Mouse (Mus musculus) thymus, adult 2 months (tissue): Measurements from ENCODE around the gene Phf1. TPM values are rescaled to one million over a fixed set of nuclear protein-coding genes. Genes with fewer than 3 reads are reported as not detected.

Experiments
- DNase-seq: peaks from one replicate; pipeline ENCODE4 v3.0.0; 2021
- H3K27ac ChIP-seq: fragments of 200-500 bp; 2 replicates; pipeline ENCODE4 v1.5.1; 2012; ENCODE audit warnings: low read length, control low read depth; ENCODE audit not compliant: control insufficient read depth, insufficient read depth
- H3K27me3 ChIP-seq: fragments of 200-500 bp; 2 replicates; pipeline ENCODE4 v1.6.1; 2012; ENCODE audit warnings: mild to moderate bottlenecking, low read length, moderate library complexity, mixed read lengths; ENCODE audit not compliant: control insufficient read depth, insufficient read depth
- H3K36me3 ChIP-seq: fragments of 200-500 bp; 2 replicates; pipeline ENCODE4 v1.6.1; 2012; ENCODE audit warnings: mild to moderate bottlenecking, low read length, moderate library complexity; ENCODE audit not compliant: control insufficient read depth, insufficient read depth
- H3K4me1 ChIP-seq: fragments of 200-500 bp; replicated peaks from 2 replicates; pipeline ENCODE4 v1.6.1; 2012; ENCODE audit warnings: low read length; ENCODE audit not compliant: control insufficient read depth, insufficient read depth
- H3K4me3 ChIP-seq: fragments of 200-500 bp; 2 replicates; pipeline ENCODE4 v1.5.1; 2012; ENCODE audit warnings: mild to moderate bottlenecking, low read length, control low read depth, moderate library complexity; ENCODE audit not compliant: control insufficient read depth, insufficient read depth
- CTCF ChIP-seq: fragments of 200-500 bp; IDR thresholded peaks from 2 replicates; pipeline ENCODE4 v1.5.1; 2012; ENCODE audit warnings: mild to moderate bottlenecking, control low read depth, low read length, moderate library complexity, borderline replicate concordance; ENCODE audit not compliant: control insufficient read depth, poor library complexity, insufficient read depth; ENCODE audit errors: extremely low read depth
- POLR2A ChIP-seq: fragments of 200-500 bp; IDR thresholded peaks from 2 replicates; pipeline ENCODE4 v1.6.1; 2012; ENCODE audit warnings: mild to moderate bottlenecking, low read length, control low read depth, moderate library complexity; ENCODE audit not compliant: control insufficient read depth, poor library complexity, insufficient read depth; ENCODE audit errors: extremely low read depth
- WGBS: fragments of 180-500 bp; shearing (Covaris S2); methylation state at CpG from one replicate; pipeline ENCODE4 v1.1.7; 2018; 5-methylcytosine and 5-hydroxymethylcytosine counted together
- polyA plus RNA-seq: library from polyadenylated mRNA; depleted of rRNA; stranded (reverse); fragments of >200 nt; gene quantifications from 2 replicates; pipeline ENCODE4 v1.2.3, GENCODE M21; 2012

The Phf1 gene
- polyA plus RNA-seq, 1 experiment, result 132 TPM

- no peaks in the 10 kb centered on the region for H3K36me3 ChIP-seq
- peaks cover 19% of the 10 kb centered on the region for H3K4me1 ChIP-seq
- H3K27ac ChIP-seq, result no peak overlapping the region
- WGBS, result 65% methylated on average over 13 of the region's 13 CpGs
- TF ChIP-seq CTCF, result no peak
- no peak for TF ChIP-seq POLR2A
- H3K4me3 ChIP-seq, result peak overlapping the region; percentile 28
- peaks cover 10% of the 10 kb centered on the region; the same call in 1 of the 2 replicates for H3K27me3 ChIP-seq
- DNase-seq, result no peak
Measured at GRCm38 (mm10) chr17:26945824-26946495, 13.1 kb downstream of the Phf1 start.

- peaks cover 20% of the 10 kb centered on the region for H3K4me1 ChIP-seq
- DNase-seq, result no peak
- H3K4me3 ChIP-seq, result peak overlapping the region; percentile 28
- WGBS, result 3% methylated on average over 37 of the region's 37 CpGs
- H3K36me3 ChIP-seq, result no peaks in the 10 kb centered on the region
- TF ChIP-seq CTCF (no peak), POLR2A (no peak)
- peaks cover 10% of the 10 kb centered on the region; the same call in 1 of the 2 replicates for H3K27me3 ChIP-seq
- no peak overlapping the region for H3K27ac ChIP-seq
Measured at GRCm38 (mm10) chr17:26946567-26946966, 13.7 kb downstream of the Phf1 start.

- 88% methylated on average over 12 of the region's 12 CpGs for WGBS
- peaks cover 27% of the 10 kb centered on the region for H3K4me1 ChIP-seq
- no peaks in the 10 kb centered on the region for H3K36me3 ChIP-seq
- H3K4me3 ChIP-seq, result no peak overlapping the region
- H3K27ac ChIP-seq, result no peak overlapping the region
- TF ChIP-seq POLR2A (no peak), CTCF (no peak)
- DNase-seq, result no peak
- peaks cover 10% of the 10 kb centered on the region; the same call in 1 of the 2 replicates for H3K27me3 ChIP-seq
Measured at GRCm38 (mm10) chr17:26947231-26948100, 14.6 kb downstream of the Phf1 start.

GRCm38 (mm10) chr17:26948316-26949050 is 15.6 kb downstream of the Phf1 start:
- H3K4me1 ChIP-seq, result peaks cover 30% of the 10 kb centered on the region
- H3K27ac ChIP-seq, result no peak overlapping the region
- DNase-seq, result no peak
- WGBS, result 2% methylated on average over 68 of the region's 87 CpGs
- peaks cover 10% of the 10 kb centered on the region; the same call in 1 of the 2 replicates for H3K27me3 ChIP-seq
- no peaks in the 10 kb centered on the region for H3K36me3 ChIP-seq
- peak overlapping the region; percentile 35 for H3K4me3 ChIP-seq
- no peak for TF ChIP-seq POLR2A
- TF ChIP-seq CTCF, result no peak

GRCm38 (mm10) chr17:26949051-26949577 is 16.3 kb downstream of the Phf1 start:
- no peak overlapping the region for H3K4me3 ChIP-seq
- H3K27ac ChIP-seq, result no peak overlapping the region
- WGBS, result 25% methylated on average over 14 of the region's 14 CpGs
- no peaks in the 10 kb centered on the region for H3K36me3 ChIP-seq
- DNase-seq, result no peak
- peaks cover 30% of the 10 kb centered on the region for H3K4me1 ChIP-seq
- TF ChIP-seq POLR2A (no peak), CTCF (peak; percentile 56; the same call in 1 of the 2 replicates)
- peaks cover 10% of the 10 kb centered on the region; the same call in 1 of the 2 replicates for H3K27me3 ChIP-seq

GRCm38 (mm10) chr17:26949866-26950265 is 17.0 kb downstream of the Phf1 start:
- peaks cover 30% of the 10 kb centered on the region for H3K4me1 ChIP-seq
- H3K27me3 ChIP-seq, result peaks cover 10% of the 10 kb centered on the region; the same call in 1 of the 2 replicates
- WGBS, result 90% methylated on average over 5 of the region's 5 CpGs
- no peaks in the 10 kb centered on the region for H3K36me3 ChIP-seq
- no peak overlapping the region for H3K27ac ChIP-seq
- TF ChIP-seq POLR2A, result no peak
- no peak for TF ChIP-seq CTCF
- no peak for DNase-seq
- no peak overlapping the region for H3K4me3 ChIP-seq
